ENCODE assay signal across 12 mouse cellular contexts in the genomic region with DNA sequence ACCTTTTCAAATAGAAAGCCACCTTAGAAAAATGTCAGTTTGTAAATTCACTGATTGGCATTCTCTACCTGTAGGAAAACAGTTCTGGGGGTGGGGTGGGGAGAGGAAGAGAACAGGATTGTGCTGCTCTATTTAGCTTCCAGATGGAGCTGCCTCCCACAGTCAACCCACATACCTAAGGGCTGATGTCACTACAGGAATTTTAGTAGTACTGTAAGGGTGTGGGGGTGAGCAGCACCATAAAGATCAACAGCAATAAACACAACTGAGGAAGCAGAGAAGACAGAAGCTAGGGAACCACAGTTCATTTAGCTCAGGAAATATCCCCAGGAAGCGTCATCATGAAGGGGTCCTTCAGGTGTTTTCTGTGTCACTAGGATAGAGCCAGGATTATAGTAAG.
A peak's percentile ranks its signal among the peaks of the same experiment; 100 is the strongest.
DNase-seq lines count a peak whose midpoint lies in the region; ATAC-seq lines count a peak whose summit lies in the region.
"Had no signal": no experiment of that assay in that cellular context is flagged by ENCODE, and none has a peak within 500 bp of the region (broad histone marks: within the 10 kb centered on the region; RNA-seq: fewer than 3 reads in every experiment).

No protein-coding gene starts in this region.

- no peaks in the 10 kb centered on the region for H3K27me3 ChIP-seq in heart, embryonic 13.5 days (replicated peaks)
- H3K27me3 ChIP-seq in limb, embryonic 13.5 days: no peaks in the 10 kb centered on the region

- ATAC-seq in heart, embryonic 13.5 days (ENCODE audit: extremely low read depth, insufficient number of reproducible peaks, low FRiP score, low TSS enrichment): peak; percentile 46; the same call in 1 of the 2 replicates
- ATAC-seq in limb, embryonic 13.5 days (ENCODE audit: low FRiP score, low read depth): peak; percentile 86
- ATAC-seq: hindbrain, embryonic 16.5 days had no signal

- 62% methylated on average over 1 of the region's 1 CpGs for WGBS in heart, embryonic 13.5 days
- 56% methylated on average over 1 of the region's 1 CpGs for WGBS in limb, embryonic 13.5 days

- intact Hi-C loops in heart, postnatal 14 days (cut with DNase I): no loop called here

- peak overlapping the region; percentile 43; the same call in 1 of the 2 replicates for H3K27ac ChIP-seq in heart, embryonic 13.5 days (replicated peaks)
- no peak overlapping the region for H3K27ac ChIP-seq in limb, embryonic 13.5 days

- no peak overlapping the region for H3K9ac ChIP-seq in heart, embryonic 13.5 days
- no peak overlapping the region for H3K9ac ChIP-seq in limb, embryonic 13.5 days

- no peaks in the 10 kb centered on the region for H3K9me3 ChIP-seq in heart, embryonic 13.5 days
- no peaks in the 10 kb centered on the region for H3K9me3 ChIP-seq in limb, embryonic 13.5 days

- peaks cover 16% of the 10 kb centered on the region for H3K4me1 ChIP-seq in heart, embryonic 13.5 days
- H3K4me1 ChIP-seq in limb, embryonic 13.5 days: peaks cover 14% of the 10 kb centered on the region

- no peak overlapping the region for H3K4me2 ChIP-seq in heart, embryonic 13.5 days
- no peak overlapping the region for H3K4me2 ChIP-seq in limb, embryonic 13.5 days (replicated peaks)

- no peak overlapping the region for H3K4me3 ChIP-seq in heart, embryonic 13.5 days
- no peak overlapping the region for H3K4me3 ChIP-seq in limb, embryonic 13.5 days

- no peak for DNase-seq in heart, postnatal 14 days
- DNase-seq in left cerebral cortex, adult 18-20 months (ENCODE audit: low spot score in 2 of 2): peak; percentile 36 to 44
- no peak for DNase-seq in left cerebral cortex, adult 11 months (ENCODE audit: low spot score)
- peak; percentile 76 for DNase-seq in NIH3T3 (ENCODE audit: low read depth)
- DNase-seq in T-cell, adult 2 months (ENCODE audit: low spot score): no peak
- no peak for DNase-seq in ovary, adult 18-20 months (ENCODE audit: low spot score)
- DNase-seq: adrenal gland, postnatal 10 days; cerebellum, adult 11-12 months; thymus, adult 18-20 months had no signal

- no peaks in the 10 kb centered on the region for H3K36me3 ChIP-seq in heart, embryonic 13.5 days
- H3K36me3 ChIP-seq in limb, embryonic 13.5 days: no peaks in the 10 kb centered on the region

Comparison
In these comparisons a context has a peak if more than half of its experiments do, and no peak if none do; other contexts are left out.
1. DNase-seq: peak in left cerebral cortex, adult 18-20 months (2 of 2) and NIH3T3 (single experiment); none in heart, postnatal 14 days (0 of 2), left cerebral cortex, adult 11 months (single experiment), T-cell, adult 2 months (single experiment) and ovary, adult 18-20 months (single experiment).